Mouse (Mus musculus) cerebellum, postnatal 25 days (tissue): ENCODE results near the gene Lck.

ENCODE experiments used
- DNase-seq, 2 experiments: peaks; one replicate each; pipeline ENCODE4 v3.0.0; 2021; ENCODE audit warnings: mixed read lengths in 2 of 2

The Lck gene

DNA sequence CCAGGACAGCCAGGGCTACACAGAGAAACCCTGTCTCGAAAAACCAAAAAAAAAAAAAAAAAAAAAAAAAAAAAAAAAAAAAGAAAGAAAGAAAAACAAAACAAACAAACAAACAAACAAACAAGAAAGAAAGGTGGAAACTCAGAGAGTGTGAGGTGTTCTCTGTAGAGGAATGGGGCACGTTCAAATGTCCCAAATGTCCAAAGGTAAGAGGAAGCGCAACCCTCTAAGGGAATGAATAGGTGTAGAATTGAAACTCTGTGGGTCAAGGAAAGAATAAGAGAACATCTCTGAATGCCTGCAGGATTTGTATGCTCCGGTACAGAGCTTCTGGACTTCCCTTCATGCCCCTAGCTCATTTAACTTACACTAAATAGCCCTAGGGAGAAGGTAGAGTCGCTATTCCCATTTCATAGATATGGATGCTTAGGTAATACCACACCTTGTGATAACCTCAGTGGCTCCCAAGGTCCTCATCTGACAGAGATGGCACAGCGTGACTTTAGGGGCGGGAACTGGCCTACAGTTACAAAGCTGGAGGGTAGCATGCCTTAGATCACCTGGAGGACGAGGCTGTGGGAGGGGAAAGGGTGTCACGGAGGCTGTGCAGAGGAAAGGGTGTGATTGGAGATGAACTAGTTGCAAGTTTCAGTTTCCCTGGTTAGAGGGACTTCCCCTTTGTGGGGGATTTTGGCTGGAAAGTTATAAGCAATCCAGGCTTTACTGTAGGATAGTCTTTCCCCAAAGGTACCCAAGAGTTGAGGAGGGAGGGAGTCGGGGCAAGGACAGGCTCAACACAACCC is 65.8 kb downstream of the Lck start:
- DNase-seq, result no peak

GRCm38 (mm10) chr4:129505511-129505910 is 67.9 kb downstream of the Lck start:
- no peak for DNase-seq

- no peak for DNase-seq
These were observed 70.5 kb downstream of the Lck start for GRCm38 (mm10) chr4:129502901-129503444.

- no peak for DNase-seq
These were observed 71.0 kb downstream of the Lck start for GRCm38 (mm10) chr4:129502327-129502888.

DNA sequence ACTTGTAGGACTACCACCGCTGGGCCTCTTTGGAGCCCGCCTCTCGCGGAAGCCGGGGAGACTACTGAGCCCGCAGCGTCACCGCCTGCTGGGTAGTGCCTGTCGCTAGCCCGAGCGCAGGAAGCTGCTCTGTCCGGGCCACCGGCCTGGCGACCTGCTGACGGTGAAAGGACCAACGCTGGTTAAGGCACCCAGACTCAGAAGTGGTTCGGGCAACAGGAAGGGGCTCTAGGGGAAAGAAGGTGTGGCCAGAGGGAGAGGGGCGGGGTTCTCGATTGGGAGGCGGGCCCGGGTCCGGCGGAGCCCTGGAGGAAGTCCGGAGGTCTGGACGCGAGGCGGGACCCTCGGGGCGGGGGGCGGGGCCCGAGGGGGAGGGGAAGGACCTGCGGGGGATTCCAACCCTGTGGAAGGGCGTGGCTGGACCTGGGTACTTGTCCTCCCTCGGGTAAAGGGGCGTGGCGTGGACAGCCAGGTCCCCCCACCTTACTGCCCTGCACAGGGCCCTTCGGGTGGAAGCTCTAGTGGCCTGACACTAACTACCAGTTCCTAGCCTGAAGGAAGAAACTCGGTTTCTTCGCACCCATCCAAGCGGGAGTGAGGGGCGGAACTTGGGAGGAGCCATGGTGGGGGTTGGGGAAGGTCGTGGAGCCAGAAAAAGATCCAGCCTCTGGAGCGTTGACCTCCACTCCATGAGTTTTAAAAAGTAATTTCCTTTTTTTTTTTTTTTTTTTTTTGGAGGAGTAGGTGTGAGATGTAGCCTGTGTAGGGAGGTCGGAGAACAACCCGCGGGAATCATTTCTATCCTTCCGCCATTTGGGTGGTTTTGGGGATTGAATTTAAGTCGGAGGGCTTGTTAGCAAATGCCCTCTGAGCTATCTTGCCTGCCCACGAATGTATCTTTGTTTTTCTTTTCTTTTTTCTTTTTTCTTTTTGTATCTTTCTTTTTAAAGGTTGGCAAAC is 72.6 kb downstream of the Lck start:
- peak; percentile 49 to 61 for DNase-seq

DNA sequence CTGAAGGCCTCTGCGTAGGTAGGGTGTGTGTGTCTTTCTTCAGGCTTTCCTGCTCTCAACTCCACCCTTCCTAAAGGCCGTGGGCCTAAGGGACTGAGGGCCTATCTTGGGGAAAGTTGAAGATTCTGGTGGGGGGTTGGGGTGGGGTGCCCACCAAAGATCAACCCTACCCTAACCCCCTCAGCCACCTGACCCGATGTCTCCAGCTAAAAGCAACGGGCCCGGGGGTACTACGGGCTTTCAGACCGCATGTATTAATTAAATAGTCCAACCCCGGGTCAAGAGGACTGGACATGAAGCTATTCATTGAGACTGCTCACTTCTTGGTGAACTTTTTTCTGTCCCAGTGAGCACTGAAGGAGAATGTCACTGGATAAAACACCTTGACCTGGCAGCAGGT is 73.4 kb downstream of the Lck start:
- no peak for DNase-seq

GRCm38 (mm10) chr4:129498941-129499340 is 74.5 kb downstream of the Lck start:
- DNase-seq, result no peak
